Mouse (Mus musculus) layer of hippocampus, postnatal 25 days (tissue): ENCODE data around the gene Stxbp1. TPM values are rescaled to one million over a fixed set of nuclear protein-coding genes. Genes with fewer than 3 reads are reported as not detected.

Experiments used
- DNase-seq, 2 experiments: peaks; one replicate each; pipeline ENCODE4 v3.0.0; 2022; ENCODE audit warnings: mixed read lengths in 2 of 2, low spot score in 1 of 2; ENCODE audit errors: extremely low spot score in 1 of 2
- total RNA-seq, 2 experiments: library from RNA; stranded (reverse); gene quantifications; 2 replicates each; pipeline ENCODE4 v1.2.3; 2021

Stxbp1 gene
- total RNA-seq, 2 experiments from 2014 or later = 596 to 606 TPM

GRCm38 (mm10) chr2:32761361-32761760, 85.7 kb downstream of the Stxbp1 start:
- DNase-seq = no peak

- no peak for DNase-seq
These were observed 88.0 kb downstream of the Stxbp1 start for GRCm38 (mm10) chr2:32759001-32759400.

- DNase-seq = no peak
These were observed 88.5 kb downstream of the Stxbp1 start for GRCm38 (mm10) chr2:32758503-32758902.

- peak; percentile 82 to 95 for DNase-seq
These were observed 89.8 kb downstream of the Stxbp1 start, which contains the start of gene Tor2a for GRCm38 (mm10) chr2:32757056-32757845. Gene Tor2a (plus strand): TSS chr2:32757234.

GRCm38 (mm10) chr2:32756674-32757055, 90.4 kb downstream of the Stxbp1 start:
- no peak for DNase-seq

- no peak for DNase-seq
These were observed 94.9 kb downstream of the Stxbp1 start for GRCm38 (mm10) chr2:32752181-32752580.

GRCm38 (mm10) chr2:32751665-32752033, 95.4 kb downstream of the Stxbp1 start:
- no peak for DNase-seq

GRCm38 (mm10) chr2:32750887-32751664, 96.0 kb downstream of the Stxbp1 start:
- DNase-seq = no peak

- no peak for DNase-seq
These were observed 96.8 kb downstream of the Stxbp1 start for GRCm38 (mm10) chr2:32750199-32750598.

GRCm38 (mm10) chr2:32749082-32749481, 98.0 kb downstream of the Stxbp1 start:
- DNase-seq = no peak

- DNase-seq = no peak
These were observed 102.6 kb downstream of the Stxbp1 start for GRCm38 (mm10) chr2:32744272-32744982.

GRCm38 (mm10) chr2:32742173-32742531, 104.9 kb downstream of the Stxbp1 start:
- peak; percentile 64 to 72 for DNase-seq

GRCm38 (mm10) chr2:32741273-32742172, 105.5 kb downstream of the Stxbp1 start:
- peak; percentile 43 to 63 for DNase-seq

GRCm38 (mm10) chr2:32740916-32741272, 106.2 kb downstream of the Stxbp1 start, which contains the start of gene 6330409D20Rik:
Gene 6330409D20Rik (minus strand): TSS chr2:32741016.
- no peak for DNase-seq

- no peak for DNase-seq
These were observed 107.7 kb downstream of the Stxbp1 start for GRCm38 (mm10) chr2:32739311-32739710.

Other genes with a start within 250 kb of the Stxbp1 start
- gene St6galnac6, start 247.5 kb downstream of the Stxbp1 start, total RNA-seq = 100 to 1,000 TPM; 105 to 124 TPM
- 100 to 1,000 TPM; 127 to 140 TPM for gene Ak1, start 225.5 kb downstream of the Stxbp1 start, total RNA-seq
- gene Eng, start 200.7 kb downstream of the Stxbp1 start, total RNA-seq = 10 to 100 TPM; 17.4 to 24.2 TPM
- gene Fpgs, start 143.1 kb downstream of the Stxbp1 start, total RNA-seq = 10 to 100 TPM in 1 of 2 experiments, 1 to 10 TPM in 1; 8.4 to 10.7 TPM
- 100 to 1,000 TPM in 1 of 2 experiments, 10 to 100 TPM in 1; 96.0 to 106 TPM for gene Cdk9, start 134.2 kb downstream of the Stxbp1 start, total RNA-seq
- gene Sh2d3c, start 126.2 kb downstream of the Stxbp1 start, total RNA-seq = 10 to 100 TPM; 22.8 to 23.9 TPM
- gene 6330409D20Rik, start 106.2 kb downstream of the Stxbp1 start, total RNA-seq = 1 to 10 TPM; 1.1 to 1.3 TPM
- gene Tor2a, start 90.0 kb downstream of the Stxbp1 start, total RNA-seq = 10 to 100 TPM; 32.2 to 33.3 TPM
- under 1 TPM; 0.54 to 0.59 TPM for gene Ttc16, start 71.6 kb downstream of the Stxbp1 start, total RNA-seq
- gene Ptrh1, start 71.5 kb downstream of the Stxbp1 start, total RNA-seq = 1 to 10 TPM; 5.9 to 7.9 TPM
- gene Cfap157, start 62.8 kb downstream of the Stxbp1 start, total RNA-seq = 1 to 10 TPM in 1 of 2 experiments, under 1 TPM in 1; 0.49 to 1.3 TPM
- gene Fam129b, start 28.9 kb upstream of the Stxbp1 start, total RNA-seq = 10 to 100 TPM; 15.1 to 15.7 TPM
- 100 to 1,000 TPM; 101 to 110 TPM for gene Rpl12, start 114.3 kb upstream of the Stxbp1 start, total RNA-seq
- gene Lrsam1, start 114.4 kb upstream of the Stxbp1 start, total RNA-seq = 10 to 100 TPM; 35.6 to 36.1 TPM
- gene Slc2a8, start 134.8 kb upstream of the Stxbp1 start, total RNA-seq = 10 to 100 TPM; 20.5 to 21.4 TPM